Mouse (Mus musculus) CD8-positive naive resting alpha-beta T cell, adult 57 days (primary cell): ENCODE results near the gene Piwil4. TPM values are rescaled to one million over a fixed set of nuclear protein-coding genes. Genes with fewer than 3 reads are reported as not detected.

Experiments
- total RNA-seq: library from RNA; stranded (reverse); gene quantifications from one replicate; pipeline ENCODE4 v1.2.4, GENCODE M21; 2023

The Piwil4 gene
- total RNA-seq: not detected

GRCm38 (mm10) chr9:14740151-14740924 lies at the start of gene Piwil4:
Piwil4 (minus strand) TSS chr9:14740733.

GRCm38 (mm10) chr9:14784039-14785002 lies 43.8 kb upstream of the Piwil4 start, which contains the start of the genes Mre11a and Ankrd49:
Mre11a (plus strand) TSS chr9:14784654.
Ankrd49 (minus strand) TSS chr9:14784856.

GRCm38 (mm10) chr9:14770803-14771471 lies 30.4 kb upstream of the Piwil4 start, which contains the start of gene 1700012B09Rik:
1700012B09Rik (minus strand) TSS chr9:14771030.

DNA sequence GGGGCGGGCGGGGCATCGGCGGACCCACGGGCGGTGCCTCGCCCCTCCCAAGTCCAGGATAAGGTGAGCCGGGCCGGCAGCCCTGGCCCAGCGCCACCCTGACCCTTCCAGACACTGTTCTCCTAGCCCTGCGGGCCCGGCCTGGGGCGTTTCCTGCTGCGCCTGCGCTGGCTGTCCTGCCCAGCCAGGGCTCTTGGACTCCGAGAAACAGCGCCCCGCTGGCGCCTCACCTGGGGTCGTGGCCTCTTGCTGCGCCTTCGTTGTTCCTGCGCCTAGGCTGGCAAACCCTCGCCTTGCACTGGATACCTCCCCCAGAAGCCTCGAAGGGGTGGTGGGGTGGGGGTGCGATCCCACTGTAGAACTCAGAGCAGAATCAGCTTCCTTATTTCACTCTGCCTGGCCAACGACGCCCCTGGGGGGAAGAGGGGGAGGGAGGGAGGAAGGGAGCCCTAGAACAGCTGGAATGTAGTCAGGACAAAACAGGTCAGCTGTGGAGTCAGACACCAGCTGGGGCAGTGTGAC lies 11.5 kb upstream of the Piwil4 start, which contains the start of gene Fut4:
Gene Fut4 (minus strand): TSS at position 393 of the 522 bp plus-strand sequence.

Other genes with a start within 250 kb of the Piwil4 start
- gene Kdm4d, start 240.3 kb downstream of the Piwil4 start, total RNA-seq: 0.49 TPM
- gene Cwc15, start 240.1 kb downstream of the Piwil4 start, total RNA-seq: 104 TPM
- gene Amotl1, start 95.7 kb downstream of the Piwil4 start, total RNA-seq: not detected
- gene Fut4, start 11.7 kb upstream of the Piwil4 start, total RNA-seq: 0.24 TPM
- not detected for gene 1700012B09Rik, start 30.3 kb upstream of the Piwil4 start, total RNA-seq
- 49.5 TPM for gene Mre11a, start 43.9 kb upstream of the Piwil4 start, total RNA-seq
- gene Ankrd49, start 44.1 kb upstream of the Piwil4 start, total RNA-seq: 30.3 TPM
- gene Gpr83, start 119.5 kb upstream of the Piwil4 start, total RNA-seq: 1.6 TPM
- gene Izumo1r, start 163.2 kb upstream of the Piwil4 start, total RNA-seq: 5.5 TPM